In the genomic region with DNA sequence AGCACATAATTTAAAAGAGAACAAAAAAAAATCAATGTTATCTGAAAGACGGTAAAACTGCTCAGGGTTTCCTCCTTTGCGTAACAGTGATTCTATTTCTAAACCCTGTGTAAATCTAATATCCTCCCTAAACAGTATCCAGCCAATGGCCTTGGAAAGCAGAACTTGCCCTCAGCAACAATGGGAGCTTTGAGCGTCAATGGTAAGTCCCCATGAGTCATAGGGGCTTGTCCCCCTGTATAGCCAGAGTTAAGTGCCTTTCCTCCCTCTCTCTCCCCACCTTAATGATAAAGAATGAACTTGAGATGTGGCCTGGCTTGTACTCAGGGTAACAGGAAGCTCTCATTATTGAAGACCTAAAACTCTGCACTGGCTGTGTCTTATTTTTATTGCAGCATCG, we compare ENCODE assay signal across 30 mouse cellular contexts.
A peak's percentile ranks its signal among the peaks of the same experiment; 100 is the strongest.
DNase-seq lines count a peak whose midpoint lies in the region; ATAC-seq and TF ChIP-seq lines count a peak whose summit lies in the region.
"Had no signal": no experiment of that assay in that cellular context is flagged by ENCODE, and none has a peak within 500 bp of the region (broad histone marks: within the 10 kb centered on the region; RNA-seq: fewer than 3 reads in every experiment).

No protein-coding gene starts in this region.

- TF ChIP-seq EP300 in CH12.LX (IDR thresholded peaks at IDR 0.05; ENCODE audit: low read length), result peak; percentile 32; the same call in 1 of the 2 replicates

- dilution Hi-C loops in CH12.LX (cut with MboI; ENCODE audit: extremely low pct_ligation_motif_present, extremely low pct_unique_long_range_greater_than_20kb, low sequenced_read_pairs), result no loop called here

- DNase-seq in 3T3-L1 (ENCODE audit: low read depth, low spot score) (peak; percentile 42), CH12.LX (ENCODE audit: extremely low read depth) (peak; percentile 61)
- no peak for DNase-seq in midbrain, embryonic 11.5 days (ENCODE audit: low spot score, missing footprints)
- DNase-seq in urinary bladder, postnatal 25 days (ENCODE audit: low spot score), result no peak
- no peak for DNase-seq in cerebellum, adult 2 months
- DNase-seq: adrenal gland, postnatal 14 days; gastrocnemius, postnatal 14 days; heart, adult 18-20 months; heart, postnatal 4 days; kidney, adult 9 months; kidney, postnatal 14 days; layer of hippocampus, adult 9-11 months; liver; lung, adult 2 months; lung, postnatal 14 days; right cerebral cortex, postnatal 25 days; spleen, adult 18-20 months; thymus, adult 18-20 months; thymus, postnatal 25 days had no signal

- H3ac ChIP-seq in myocyte (ENCODE audit: control insufficient read depth, insufficient read length), result no peak overlapping the region

- TF ChIP-seq POLR2A in CH12.LX (IDR thresholded peaks at IDR 0.05; ENCODE audit: low read depth, low read length) (no peak), myocyte (IDR thresholded peaks at IDR 0.05; ENCODE audit: insufficient read length, low read depth) (no peak)
- no peak for TF ChIP-seq POLR2A in cerebellum, adult 2 months (IDR thresholded peaks at IDR 0.05; ENCODE audit: borderline replicate concordance, insufficient read depth, low read length)

- in situ Hi-C loops in CH12.LX (cut with MboI; ENCODE audit: low pct_ligation_motif_present, low pct_unique_long_range_greater_than_20kb, low sequenced_read_pairs), result no loop called here

- H3K4me3 ChIP-seq in CH12.LX (replicated peaks in 1 of 3; ENCODE audit: low read depth in 2 of 3, low read length in 2 of 3, poor library complexity in 1 of 3) (no peak overlapping the region), myocyte (no peak overlapping the region)
- no peak overlapping the region for H3K4me3 ChIP-seq in intestine, embryonic 16.5 days (ENCODE audit: low read length)
- H3K4me3 ChIP-seq in midbrain, embryonic 11.5 days (ENCODE audit: low read depth, low read length), result no peak overlapping the region
- H3K4me3 ChIP-seq in cerebellum, adult 2 months (replicated peaks; ENCODE audit: insufficient read depth, low read depth, low read length), result no peak overlapping the region
- H3K4me3 ChIP-seq: erythroblast, embryonic 14.5 days; forebrain, embryonic 12.5 days; hindbrain, embryonic 13.5 days; megakaryocyte, embryonic 14.5 days; midbrain, embryonic 13.5 days had no signal

- ATAC-seq in intestine, embryonic 16.5 days, result peak; percentile 55
- ATAC-seq in midbrain, embryonic 11.5 days (ENCODE audit: low FRiP score), result no peak
- ATAC-seq: midbrain, embryonic 13.5 days; Patski had no signal

- no peak for TF ChIP-seq CTCF in CH12.LX (conservative IDR thresholded peaks at IDR 0.05 in 1 of 2, IDR thresholded peaks at IDR 0.05 in 1 of 2; ENCODE audit: low read depth in 2 of 2, low read length in 2 of 2)
- TF ChIP-seq CTCF in cerebellum, adult 2 months (IDR thresholded peaks at IDR 0.05; ENCODE audit: borderline replicate concordance, insufficient read depth, low read depth, low read length), result no peak

- H3K27me3 ChIP-seq in CH12.LX (replicated peaks) (no peaks in the 10 kb centered on the region), myocyte (ENCODE audit: control insufficient read depth, insufficient read depth, insufficient read length) (no peaks in the 10 kb centered on the region)
- H3K27me3 ChIP-seq in intestine, embryonic 16.5 days (replicated peaks; ENCODE audit: control insufficient read depth, insufficient read depth, low read length), result no peaks in the 10 kb centered on the region
- H3K27me3 ChIP-seq in midbrain, embryonic 11.5 days (ENCODE audit: control insufficient read depth, insufficient read depth, low read length), result no peaks in the 10 kb centered on the region
- no peaks in the 10 kb centered on the region for H3K27me3 ChIP-seq in cerebellum, adult 2 months (ENCODE audit: control insufficient read depth, insufficient read depth, low read length)
- H3K27me3 ChIP-seq: forebrain, embryonic 12.5 days; midbrain, embryonic 13.5 days; Patski had no signal

- H3K36me3 ChIP-seq in CH12.LX (replicated peaks in 1 of 2; ENCODE audit: control insufficient read depth in 1 of 2, insufficient read depth in 1 of 2, low read length in 1 of 2) (no peaks in the 10 kb centered on the region), myocyte (ENCODE audit: control insufficient read depth, insufficient read depth) (no peaks in the 10 kb centered on the region)
- no peaks in the 10 kb centered on the region for H3K36me3 ChIP-seq in intestine, embryonic 16.5 days (ENCODE audit: control insufficient read depth, insufficient read depth, low read length)
- H3K36me3 ChIP-seq in midbrain, embryonic 11.5 days (ENCODE audit: control insufficient read depth, insufficient read depth, low read length), result no peaks in the 10 kb centered on the region
- H3K36me3 ChIP-seq: forebrain, embryonic 12.5 days; G1E; hindbrain, embryonic 13.5 days; midbrain, embryonic 13.5 days had no signal

- H3K4me2 ChIP-seq in CH12.LX (ENCODE audit: insufficient read depth, low read depth, poor library complexity, severe bottlenecking), result no peak overlapping the region
- no peak overlapping the region for H3K4me2 ChIP-seq in intestine, embryonic 16.5 days (ENCODE audit: low read depth, low read length)
- H3K4me2 ChIP-seq in myocyte (ENCODE audit: low read depth), result peak overlapping the region; percentile 59
- no peak overlapping the region for H3K4me2 ChIP-seq in midbrain, embryonic 11.5 days
- H3K4me2 ChIP-seq: forebrain, embryonic 12.5 days; heart, embryonic 11.5 days; hindbrain, embryonic 13.5 days; midbrain, embryonic 13.5 days had no signal

- H3K27ac ChIP-seq in CH12.LX (ENCODE audit: insufficient read depth, low read depth), result no peak overlapping the region
- no peak overlapping the region for H3K27ac ChIP-seq in intestine, embryonic 16.5 days (ENCODE audit: low read length)
- no peak overlapping the region for H3K27ac ChIP-seq in midbrain, embryonic 11.5 days (ENCODE audit: low read depth, low read length)
- no peak overlapping the region for H3K27ac ChIP-seq in cerebellum, adult 2 months (ENCODE audit: insufficient read depth, low read length)
- H3K27ac ChIP-seq: forebrain, embryonic 12.5 days; hindbrain, embryonic 13.5 days; liver, embryonic 14.5 days; midbrain, embryonic 13.5 days had no signal

- peaks cover 4 to 49% of the 10 kb centered on the region in 2 experiments for H3K4me1 ChIP-seq in CH12.LX (ENCODE audit: control insufficient read depth in 1 of 2, insufficient read depth in 2 of 2)
- H3K4me1 ChIP-seq in intestine, embryonic 16.5 days (ENCODE audit: control insufficient read depth, insufficient read depth, low read length), result peaks cover 13% of the 10 kb centered on the region; the same call in 1 of the 2 replicates
- peaks cover 19% of the 10 kb centered on the region for H3K4me1 ChIP-seq in midbrain, embryonic 11.5 days (ENCODE audit: control insufficient read depth, insufficient read depth, low read length)
- H3K4me1 ChIP-seq in cerebellum, adult 2 months (ENCODE audit: control insufficient read depth, insufficient read depth, low read length), result peaks cover 20% of the 10 kb centered on the region
- H3K4me1 ChIP-seq: megakaryocyte, embryonic 14.5 days had no signal

- 57% methylated on average over 4 of the region's 4 CpGs for WGBS in intestine, embryonic 16.5 days
- WGBS in midbrain, embryonic 11.5 days, result 90% methylated on average over 4 of the region's 4 CpGs
- 95% methylated on average over 4 of the region's 4 CpGs for WGBS in cerebellum, adult 2 months

- H3K79me2 ChIP-seq in CH12.LX (replicated peaks; ENCODE audit: control insufficient read depth, extremely low read depth, insufficient read depth, poor library complexity, severe bottlenecking) (no peaks in the 10 kb centered on the region), myocyte (ENCODE audit: control insufficient read depth, insufficient read depth) (no peaks in the 10 kb centered on the region)

- H3K9ac ChIP-seq in CH12.LX (ENCODE audit: insufficient read depth, low read depth), result no peak overlapping the region
- H3K9ac ChIP-seq in intestine, embryonic 16.5 days (ENCODE audit: low read depth, low read length), result no peak overlapping the region
- no peak overlapping the region for H3K9ac ChIP-seq in midbrain, embryonic 11.5 days (ENCODE audit: low read length)
- H3K9ac ChIP-seq: forebrain, embryonic 12.5 days; hindbrain, embryonic 13.5 days; liver, embryonic 14.5 days; midbrain, embryonic 13.5 days had no signal

- H3K9me3 ChIP-seq in CH12.LX (replicated peaks; ENCODE audit: low read length), result no peaks in the 10 kb centered on the region
- no peaks in the 10 kb centered on the region for H3K9me3 ChIP-seq in intestine, embryonic 16.5 days (ENCODE audit: control insufficient read depth, low read length)
- no peaks in the 10 kb centered on the region for H3K9me3 ChIP-seq in midbrain, embryonic 11.5 days (ENCODE audit: control insufficient read depth, low read length)
- H3K9me3 ChIP-seq: forebrain, embryonic 12.5 days; hindbrain, embryonic 13.5 days; megakaryocyte, embryonic 14.5 days; midbrain, embryonic 13.5 days had no signal

- no peak for TF ChIP-seq RAD21 in CH12.LX (IDR thresholded peaks at IDR 0.05; ENCODE audit: low read depth, low read length)

TF ChIP-seq in CH12.LX, 34 proteins besides CTCF, POLR2A, EP300 and RAD21:
- TF ChIP-seq JUND (conservative IDR thresholded peaks at IDR 0.05; ENCODE audit: low read depth, low read length) (no peak), ZC3H11A (IDR thresholded peaks at IDR 0.05; ENCODE audit: low read depth, low read length) (no peak), MEF2A (IDR thresholded peaks at IDR 0.05; ENCODE audit: borderline replicate concordance, low read depth, low read length) (peak; percentile 69; the same call in 1 of the 2 replicates), ETS1 (conservative IDR thresholded peaks at IDR 0.05; ENCODE audit: low read depth, low read length) (peak; percentile 50), HCFC1 (IDR thresholded peaks at IDR 0.05; ENCODE audit: low read depth, low read length) (no peak)
TF ChIP-seq in CH12.LX: peak in this region for 2.

TF ChIP-seq in myocyte, 11 proteins besides CTCF, POLR2A, EP300 and RAD21:
- TF ChIP-seq TCF12 (IDR thresholded peaks at IDR 0.05; ENCODE audit: insufficient read depth, poor library complexity, severe bottlenecking) (no peak), USF1 (IDR thresholded peaks at IDR 0.05; ENCODE audit: low read depth) (no peak), TCF3 (IDR thresholded peaks at IDR 0.05; ENCODE audit: insufficient read length, low read depth) (no peak), E2F4 (IDR thresholded peaks at IDR 0.05; ENCODE audit: insufficient read depth) (no peak), CEBPB (IDR thresholded peaks at IDR 0.05; ENCODE audit: insufficient read depth, poor library complexity, severe bottlenecking) (no peak), MYOG (IDR thresholded peaks at IDR 0.05; ENCODE audit: control insufficient read depth in 1 of 3, insufficient read depth in 1 of 3, insufficient read length in 2 of 3, low read depth in 2 of 3) (no peak), REST (IDR thresholded peaks at IDR 0.05; ENCODE audit: insufficient read depth, insufficient read length) (no peak), MAX (IDR thresholded peaks at IDR 0.05; ENCODE audit: low read depth) (no peak), SRF (IDR thresholded peaks at IDR 0.05; ENCODE audit: control insufficient read depth, insufficient read length, low read depth) (no peak), POLR2AphosphoS2 (IDR thresholded peaks at IDR 0.05; ENCODE audit: insufficient read length, low read depth) (no peak), MYOD1 (IDR thresholded peaks at IDR 0.05; ENCODE audit: control insufficient read depth in 1 of 3, insufficient read length in 2 of 3, low read depth in 2 of 3) (no peak)

Comparison
In these comparisons a context has a peak if more than half of its experiments do, and no peak if none do; other contexts are left out.
1. DNase-seq: peak in 3T3-L1 (single experiment) and CH12.LX (single experiment); none in midbrain, embryonic 11.5 days (single experiment), urinary bladder, postnatal 25 days (single experiment) and cerebellum, adult 2 months (0 of 2).